Mouse (Mus musculus) CH12F3 (cell line): ENCODE results near the gene Prelid1.

Experiments used
- in situ Hi-C: fragments of 300-500 bp; cut with MboI; formaldehyde crosslinking; loops from 2 replicates; pipeline ENCODE4 v1.14.3; 2020; ENCODE audit warnings: low sequenced_read_pairs

The Prelid1 gene

DNA sequence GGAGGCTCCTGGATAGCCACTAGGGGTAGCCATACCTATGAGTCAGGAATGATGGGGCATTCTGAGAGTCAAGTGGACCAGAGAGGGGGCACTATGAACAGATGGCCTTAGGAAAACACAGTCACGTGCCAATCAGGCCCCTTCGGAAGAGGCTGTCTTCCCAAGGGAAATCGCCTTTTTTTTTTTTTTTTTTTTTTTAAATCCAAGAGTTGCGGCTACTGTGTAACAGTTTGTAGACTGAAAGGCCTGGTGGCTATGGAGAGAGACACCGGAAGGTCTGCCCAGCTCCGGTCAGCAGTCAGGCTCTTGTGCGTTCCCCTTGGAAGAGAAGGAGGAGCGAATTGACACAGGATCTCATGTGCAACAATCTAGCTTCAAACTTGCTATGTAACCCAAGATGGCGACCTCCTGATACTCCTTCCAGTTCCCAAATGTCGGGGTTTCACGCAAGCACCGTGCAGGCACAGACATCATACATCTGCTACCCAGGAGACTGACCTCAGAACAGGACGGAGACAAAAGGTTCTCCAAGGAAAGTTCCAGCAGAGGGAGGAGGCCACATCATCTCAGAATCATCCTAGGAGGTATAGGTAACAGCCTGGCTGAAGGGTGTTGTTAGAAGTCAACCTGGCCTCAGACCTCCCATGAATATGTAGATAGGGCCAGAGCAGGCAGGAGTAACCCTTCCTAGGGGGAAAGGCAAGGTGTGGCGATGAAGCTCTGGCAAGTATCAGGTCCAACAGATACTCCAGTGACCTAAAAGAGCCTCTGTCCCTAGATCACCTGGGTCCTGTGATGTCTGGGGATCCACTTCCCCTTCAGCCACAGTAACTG is 10.5 kb downstream of the Prelid1 start:
- in situ Hi-C loops, result no loop called here

DNA sequence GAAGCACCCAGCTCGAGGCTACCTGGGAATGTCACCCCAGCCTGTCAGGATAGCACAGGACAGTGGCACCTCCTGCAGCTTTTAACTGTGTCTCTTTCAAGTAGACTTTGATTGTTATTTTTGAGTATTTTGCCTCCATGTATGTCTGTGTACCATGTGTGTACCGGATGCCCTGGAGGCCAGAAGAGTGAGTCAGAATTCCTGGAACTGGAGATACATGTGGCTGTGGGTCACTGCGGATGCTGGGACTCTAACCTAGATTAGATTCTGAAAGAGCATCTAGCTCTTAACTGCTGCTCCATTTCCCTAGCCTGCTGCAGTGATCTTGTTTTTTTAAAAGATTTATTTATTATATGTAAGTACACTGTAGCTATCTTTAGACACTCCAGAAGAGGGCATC is 12.0 kb downstream of the Prelid1 start:
- in situ Hi-C loops, result no loop called here

DNA sequence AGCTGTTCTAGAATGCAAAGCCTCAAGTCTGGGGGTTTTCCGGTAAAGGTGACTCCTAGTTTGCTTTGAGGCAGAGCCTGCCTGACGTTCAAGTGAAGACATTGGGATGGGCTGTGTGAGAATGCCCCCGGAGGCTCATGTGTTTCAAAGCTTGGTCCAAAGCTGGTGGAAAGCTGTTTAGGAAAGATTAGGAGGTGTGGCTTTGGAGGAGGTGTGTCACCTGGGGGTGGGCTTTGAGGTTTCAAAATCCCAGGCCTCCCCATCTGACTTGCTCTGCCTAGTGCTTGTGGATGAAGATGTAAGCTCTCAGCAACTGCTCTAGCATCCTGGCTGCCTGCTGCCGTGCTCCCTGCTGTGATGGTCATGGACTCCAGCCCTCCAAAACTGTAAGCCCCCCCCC is 15.4 kb downstream of the Prelid1 start:
- in situ Hi-C loops, result no loop called here

DNA sequence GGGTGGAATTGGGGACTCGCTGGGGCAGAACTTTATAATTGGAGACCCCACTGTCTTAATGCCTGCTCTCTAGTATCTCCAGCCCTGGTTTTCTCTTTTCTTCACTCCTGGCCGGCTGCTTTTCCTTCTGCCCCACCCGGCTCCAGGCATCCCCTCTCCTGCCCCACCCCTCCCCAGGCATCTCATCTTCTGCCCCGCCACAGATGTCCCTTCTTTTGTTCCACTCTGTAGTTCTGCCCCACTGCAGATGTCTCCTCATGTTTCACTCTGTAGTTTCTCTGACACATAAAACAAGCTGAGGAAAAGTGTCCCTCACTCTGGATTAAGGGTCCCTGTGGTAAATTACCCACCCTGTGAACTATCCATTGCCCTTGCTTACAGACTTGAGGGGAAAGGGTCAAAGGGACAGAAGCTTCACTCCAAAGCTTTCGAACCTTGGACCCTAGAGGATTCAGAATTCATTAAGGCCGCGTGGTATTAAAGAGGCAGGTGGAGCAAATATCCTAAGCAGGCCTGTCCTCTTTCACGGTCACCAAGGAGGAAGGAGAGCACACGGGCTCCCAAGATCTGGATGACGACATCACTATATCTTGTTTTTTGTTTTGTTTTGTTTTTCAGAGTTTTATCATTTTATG is 17.2 kb downstream of the Prelid1 start:
- in situ Hi-C loops, result no loop called here

DNA sequence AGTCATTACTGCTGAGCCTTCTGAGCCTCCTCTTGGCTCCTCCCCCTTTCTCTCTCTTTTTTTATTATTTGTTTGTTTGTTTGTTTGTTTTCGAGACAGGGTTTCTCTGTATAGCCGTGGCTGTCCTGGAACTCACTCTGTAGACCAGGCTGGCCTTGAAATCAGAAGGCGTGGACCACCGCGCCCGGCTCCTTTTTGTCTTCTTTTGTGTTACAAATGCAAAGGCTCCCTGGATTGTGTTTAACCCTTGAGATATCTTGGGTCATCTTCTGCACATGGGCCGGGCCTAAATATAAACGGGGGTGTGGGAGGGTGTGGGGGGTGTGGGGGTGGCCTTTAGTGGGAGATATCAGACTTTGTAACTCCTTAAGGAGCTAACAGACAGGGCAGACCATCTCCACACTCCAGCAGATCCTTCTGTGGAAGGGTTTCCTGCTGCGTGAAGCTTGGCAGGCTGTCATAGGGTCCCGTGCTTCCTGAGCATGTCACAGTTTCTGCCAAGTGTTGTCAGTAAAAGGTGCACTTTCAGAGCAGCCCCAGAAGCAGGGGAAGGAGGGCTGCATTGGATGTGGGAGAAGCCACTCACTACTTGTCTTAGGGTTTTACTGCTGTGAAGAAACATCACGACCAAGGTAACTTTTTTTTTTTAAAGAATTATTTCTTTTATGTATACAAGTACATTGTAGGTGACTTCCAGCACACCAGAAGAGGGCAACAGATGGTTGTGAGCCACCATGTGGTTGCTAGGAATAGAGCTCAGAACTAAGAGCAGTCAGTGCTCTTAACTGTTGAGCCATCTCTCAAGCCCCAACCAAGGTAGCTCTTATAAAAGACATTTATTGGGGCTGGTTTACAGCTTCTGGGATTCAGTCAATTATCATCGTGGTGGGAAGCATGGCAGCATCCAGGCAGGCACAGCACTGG is 18.1 kb downstream of the Prelid1 start:
- in situ Hi-C loops, result no loop called here

DNA sequence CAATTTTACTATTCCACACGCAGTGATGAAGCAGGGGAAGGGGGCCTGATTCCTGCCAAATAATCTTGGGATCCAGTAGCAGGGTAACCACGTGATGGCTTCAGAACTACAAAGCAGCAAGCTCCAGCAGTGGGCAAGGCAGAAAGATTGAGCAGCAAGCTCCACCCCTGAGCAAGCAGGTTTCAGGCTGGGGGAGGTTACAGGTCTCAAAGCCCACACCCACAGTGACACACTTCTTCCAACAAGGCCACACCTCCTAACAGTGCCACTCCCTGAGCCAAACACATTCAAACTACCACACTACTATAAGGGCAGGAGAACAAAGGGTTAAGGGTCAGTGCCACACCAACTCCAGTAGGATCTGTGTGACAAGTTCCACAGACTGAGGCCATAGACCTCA is 19.0 kb downstream of the Prelid1 start:
- in situ Hi-C loops, result no loop called here

DNA sequence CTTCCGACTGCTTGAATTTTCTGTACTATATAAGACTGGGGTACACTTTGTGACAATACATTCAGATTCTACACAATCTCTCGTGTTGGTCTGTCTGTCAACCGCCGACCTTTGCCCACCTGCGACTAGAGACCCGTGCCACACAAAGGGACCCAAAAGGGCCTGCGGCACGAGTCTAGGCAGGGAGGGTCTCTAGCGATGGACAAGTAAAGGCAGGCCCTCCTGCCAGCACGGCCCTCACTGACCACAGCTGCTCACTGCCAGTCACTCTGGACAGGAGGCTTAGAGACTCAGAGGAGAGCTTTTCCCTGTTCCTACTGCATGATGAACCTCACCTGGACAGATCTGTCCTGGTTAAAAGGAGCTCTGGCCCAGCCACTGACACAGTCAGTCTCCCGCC is 22.2 kb downstream of the Prelid1 start:
- in situ Hi-C loops, result no loop called here

DNA sequence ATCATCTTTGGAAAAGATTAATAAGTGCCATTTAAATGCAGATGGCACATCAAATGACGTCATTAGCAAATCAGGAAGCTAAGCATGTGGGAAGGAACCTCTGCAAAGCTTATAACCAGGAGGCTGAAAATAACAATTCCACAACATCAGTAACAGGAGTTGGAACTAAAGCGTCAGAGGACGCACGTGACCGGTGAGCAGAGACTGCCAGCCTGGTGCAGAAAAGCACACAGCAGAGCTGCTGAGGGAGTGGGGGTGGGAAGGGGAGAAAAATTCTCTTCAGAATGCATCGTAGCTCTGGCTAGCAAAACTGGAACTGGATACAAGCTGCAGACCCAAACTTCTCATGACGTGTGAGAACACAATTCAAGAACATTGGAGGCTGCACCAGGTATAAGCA is 24.0 kb downstream of the Prelid1 start:
- in situ Hi-C loops, result no loop called here

DNA sequence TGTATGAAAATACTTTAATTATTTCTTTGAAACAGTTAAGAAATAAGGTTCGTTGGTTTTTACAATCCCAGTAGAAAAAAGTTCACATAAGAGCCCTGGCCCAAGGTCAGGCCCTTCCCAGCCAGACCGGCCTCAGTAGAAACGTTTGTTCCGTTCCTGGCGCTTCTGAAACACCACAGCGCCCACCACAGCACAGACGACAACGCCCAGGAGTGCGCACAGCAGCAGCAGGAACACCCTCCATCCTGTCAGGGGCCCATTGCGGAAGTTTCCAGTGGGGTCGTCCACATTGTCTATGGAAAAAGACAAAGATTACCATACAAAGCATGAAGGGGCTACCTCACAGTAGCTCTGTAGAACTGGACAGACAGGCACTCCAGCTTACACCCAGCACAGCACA is 26.4 kb downstream of the Prelid1 start:
- in situ Hi-C loops, result no loop called here

DNA sequence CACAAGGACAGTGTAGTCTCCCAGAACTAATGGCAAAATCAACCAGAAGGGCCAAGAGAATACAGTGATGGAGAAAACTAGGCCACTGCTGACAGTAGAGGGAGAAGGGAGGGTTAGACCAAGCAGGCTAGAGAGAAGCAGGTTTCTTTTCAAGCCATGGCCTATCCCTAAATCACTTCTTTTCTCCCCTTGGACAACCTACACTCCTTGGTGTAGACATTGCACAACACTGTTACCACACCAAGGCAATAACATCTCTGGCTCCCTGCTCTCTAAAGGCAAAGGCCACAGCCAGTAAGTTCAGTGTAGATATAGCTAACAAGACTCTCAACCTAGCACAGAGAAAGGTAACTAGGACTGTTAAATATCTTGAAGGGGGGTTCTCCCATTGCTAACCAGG is 40.8 kb downstream of the Prelid1 start:
- in situ Hi-C loops, result no loop called here

DNA sequence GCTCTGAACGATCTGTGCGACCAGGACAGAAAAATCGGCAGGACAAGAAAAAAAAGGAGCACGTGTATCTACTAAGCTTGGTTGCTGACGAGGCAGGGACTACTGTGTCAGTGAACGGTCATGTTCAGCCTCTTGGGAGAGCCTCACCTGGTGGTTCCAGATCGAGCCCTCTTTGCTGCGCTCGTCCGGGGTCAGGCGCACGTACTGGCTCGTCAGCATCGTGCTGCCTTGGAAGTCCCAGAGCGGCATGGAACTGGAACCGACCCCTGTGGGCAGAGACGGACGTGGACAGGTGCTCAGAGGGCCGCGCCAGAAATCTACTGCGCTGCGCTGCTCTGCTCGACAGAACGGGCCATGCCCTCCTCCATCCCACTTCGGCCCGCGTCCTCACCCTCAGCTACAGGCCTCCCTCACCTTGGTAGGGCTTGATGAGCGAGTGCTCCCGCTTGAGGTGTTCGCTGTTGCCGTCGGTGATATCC is 41.7 kb downstream of the Prelid1 start:
- in situ Hi-C loops, result no loop called here

DNA sequence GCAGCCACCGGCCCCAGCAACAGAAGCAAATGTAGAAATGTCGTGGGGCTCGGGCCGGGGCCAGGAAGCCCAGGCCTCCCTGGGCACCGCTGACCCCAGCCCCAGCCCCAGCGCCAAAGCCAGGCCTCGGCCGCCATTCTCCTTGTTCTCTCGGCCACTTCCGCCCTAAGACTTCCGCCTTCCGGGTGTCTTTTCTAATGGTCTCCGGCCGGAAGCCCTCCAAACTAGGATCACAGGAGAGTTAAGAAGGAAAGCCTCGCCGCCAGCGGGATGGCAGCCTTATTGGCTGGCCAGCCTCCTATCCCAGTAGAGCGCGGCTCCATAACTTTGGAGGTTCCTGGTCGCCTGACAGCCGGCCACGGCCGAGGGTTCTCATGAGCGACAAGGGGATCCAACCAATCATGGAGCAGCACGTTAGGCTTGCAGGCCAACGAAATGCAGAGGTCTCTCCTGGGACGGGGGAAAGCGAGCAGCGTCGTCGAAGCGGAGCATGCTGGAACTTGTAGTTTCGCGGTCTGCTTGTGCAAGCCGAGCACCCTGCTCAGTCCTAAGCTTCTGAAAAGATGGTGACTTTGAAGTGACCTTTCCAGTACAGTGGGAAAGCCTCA is 42.3 kb downstream of the Prelid1 start, which contains the start of gene Lman2:
Gene Lman2, minus strand, starts transcription at position 331 of the 608 bp plus-strand sequence.
- in situ Hi-C loops, result no loop called here

DNA sequence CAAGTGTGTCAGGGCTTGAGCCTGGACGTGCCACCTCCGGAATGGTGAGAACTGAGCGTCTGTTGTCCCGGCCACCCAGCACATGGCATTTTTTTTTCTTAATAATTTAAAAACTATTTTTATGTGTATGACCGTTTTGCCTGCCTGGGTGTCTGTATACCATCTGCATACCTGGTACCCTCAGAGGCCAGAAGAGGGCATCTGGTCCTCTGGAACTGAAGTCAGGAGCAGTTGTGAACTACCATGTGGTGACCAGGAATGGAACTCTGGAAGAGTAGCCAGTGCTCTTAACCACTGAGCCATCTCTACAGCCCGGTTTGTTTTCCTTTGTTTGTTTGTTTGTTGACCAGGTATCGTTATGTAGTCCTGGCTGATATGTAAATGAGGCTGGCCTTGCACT is 48.1 kb downstream of the Prelid1 start:
- in situ Hi-C loops, result no loop called here

DNA sequence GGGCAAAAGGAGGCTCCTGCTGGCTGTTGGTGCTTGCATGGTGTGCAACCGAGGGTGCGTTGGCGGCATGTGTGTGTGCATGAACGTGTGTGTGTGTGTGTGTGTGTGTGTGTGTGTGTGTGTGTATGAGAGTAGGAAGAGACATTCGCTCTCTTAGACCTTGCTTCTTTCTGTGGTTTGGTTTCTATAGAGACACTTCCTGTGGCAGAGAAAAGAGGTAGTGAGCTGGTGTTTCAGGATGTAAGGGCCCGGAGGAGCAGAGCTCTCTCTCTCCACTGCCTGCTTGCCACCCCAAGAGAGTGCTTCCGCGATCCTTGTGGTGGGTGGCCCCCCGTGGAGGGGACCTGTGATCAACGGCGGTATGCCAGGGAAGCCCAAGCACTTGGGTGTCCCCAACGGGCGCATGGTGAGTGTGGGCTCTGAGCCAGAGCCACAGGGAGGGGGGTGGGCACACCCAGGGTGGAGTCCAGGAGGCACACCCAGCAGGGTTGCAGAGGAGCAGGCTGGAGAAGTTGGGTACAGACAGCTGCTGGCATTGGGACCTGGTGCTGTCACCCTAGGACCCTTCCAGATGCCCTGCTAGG is 49.3 kb downstream of the Prelid1 start, which contains the start of gene Rgs14:
Gene Rgs14, plus strand, starts transcription at position 202 of the 584 bp plus-strand sequence.
- in situ Hi-C loops, result no loop called here

DNA sequence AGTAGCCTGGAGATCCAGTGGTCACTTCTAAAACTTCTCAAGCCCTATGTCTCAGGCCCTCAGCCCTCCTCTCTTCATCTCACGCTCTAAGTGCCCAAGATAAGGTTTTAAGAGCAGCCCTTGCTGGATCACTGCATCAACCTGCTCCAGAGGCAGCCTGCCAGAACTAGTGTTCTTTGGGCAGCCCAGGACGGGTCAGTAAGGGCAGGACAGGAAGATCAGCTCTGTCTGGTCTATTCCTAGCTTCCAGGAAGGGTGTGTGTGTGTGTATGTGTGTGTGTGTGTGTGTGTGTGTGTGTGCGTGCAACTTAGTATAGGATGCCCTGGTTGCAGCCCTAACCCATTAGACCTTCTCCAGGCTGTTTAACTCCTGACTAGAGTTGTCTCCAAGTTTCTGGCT is 49.9 kb downstream of the Prelid1 start:
- in situ Hi-C loops, result no loop called here

DNA sequence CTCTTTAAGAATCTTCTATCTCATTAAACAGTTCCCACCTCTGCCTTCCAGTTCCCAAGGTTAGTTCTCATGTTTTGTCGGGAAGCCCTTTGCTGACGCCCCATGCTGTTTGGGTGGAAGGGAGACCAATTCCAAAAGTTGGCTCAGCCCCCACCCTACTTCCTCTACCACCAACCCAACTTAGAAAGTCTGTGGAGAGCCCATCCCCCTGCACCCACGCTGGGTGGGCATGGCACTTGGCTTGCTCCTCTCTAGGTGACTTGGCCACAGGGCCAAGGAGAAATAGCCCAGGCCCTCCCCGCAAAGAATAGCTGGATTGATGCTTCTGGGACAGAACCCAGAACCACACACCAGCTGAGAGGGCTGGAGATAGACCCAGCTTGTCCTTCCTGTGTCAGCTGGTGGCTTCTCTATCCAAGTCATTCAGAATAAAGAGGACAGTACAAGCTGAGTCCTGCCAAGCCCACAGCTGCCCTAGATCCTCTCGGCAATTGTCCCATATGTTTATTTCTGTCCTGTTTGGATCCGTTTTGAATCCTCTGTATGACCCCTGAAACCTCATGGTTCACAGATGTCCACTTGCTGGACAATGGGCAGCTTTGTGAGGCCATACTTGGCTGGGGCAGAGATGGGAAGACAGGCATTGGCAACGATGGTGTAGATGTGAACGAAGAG is 50.8 kb downstream of the Prelid1 start:
- in situ Hi-C loops, result no loop called here

DNA sequence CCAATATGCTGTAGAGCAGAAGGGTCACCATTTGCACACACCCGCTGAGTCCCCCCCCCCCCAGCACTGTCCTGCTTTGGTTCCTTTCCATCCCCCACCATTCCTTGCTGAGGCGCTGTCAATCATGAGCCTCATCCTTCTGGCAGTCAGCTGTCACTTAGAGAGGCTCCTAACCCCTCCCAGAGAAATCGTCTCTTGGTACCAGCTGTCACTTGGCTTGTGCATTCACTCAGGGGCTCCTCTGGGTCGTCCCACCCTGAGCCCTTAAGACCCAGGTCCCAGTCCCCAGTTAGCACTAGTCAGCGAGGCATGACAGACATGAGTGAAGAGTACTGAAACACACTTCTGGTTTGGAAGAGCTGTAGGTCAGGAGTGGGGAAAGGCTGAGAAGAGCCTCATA is 51.4 kb downstream of the Prelid1 start:
- in situ Hi-C loops, result no loop called here

DNA sequence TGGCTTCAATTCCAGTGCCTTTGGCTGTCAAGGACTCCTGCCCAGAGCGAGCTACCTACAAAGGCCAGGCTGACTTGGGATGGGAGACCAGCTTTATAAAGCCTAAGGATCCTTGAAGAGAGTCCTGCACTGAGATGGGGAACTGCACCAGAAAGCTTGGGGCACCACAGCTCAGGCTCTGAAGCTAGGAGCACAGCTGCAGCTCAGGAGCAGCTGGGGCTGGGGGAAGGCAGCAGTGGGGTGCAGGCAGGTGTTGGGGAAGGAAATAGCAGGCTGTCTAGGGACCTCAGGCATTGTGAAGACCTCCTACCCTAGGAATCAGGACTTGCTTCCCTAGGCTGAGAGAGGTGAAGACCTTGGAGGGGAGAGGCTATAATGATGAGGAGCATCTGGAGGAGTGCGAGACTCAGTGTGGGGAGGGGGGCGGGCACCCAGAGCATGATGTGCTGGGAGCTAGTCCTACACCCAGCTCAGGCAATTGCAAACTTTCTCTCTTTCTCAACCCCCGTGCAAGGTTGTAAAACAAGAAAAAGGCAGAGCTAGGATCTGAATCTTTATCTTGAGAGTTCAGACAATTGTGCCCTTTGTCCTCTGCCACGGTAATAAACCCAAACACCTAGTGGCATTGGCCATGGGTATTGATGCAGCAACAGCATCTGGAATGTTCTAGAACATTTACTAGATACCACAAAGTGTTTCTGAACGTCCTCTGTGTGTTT is 54.1 kb downstream of the Prelid1 start:
- in situ Hi-C loops, result no loop called here
